ENCODE assay signal across 24 mouse cellular contexts in genomic region chr11:67043007-67043406, GRCm38 (mm10). TPM values are rescaled to one million over a fixed set of nuclear protein-coding genes. Genes with fewer than 3 reads are reported as not detected.
DNase-seq lines count a peak whose midpoint lies in the region; ATAC-seq and TF ChIP-seq lines count a peak whose summit lies in the region.
"Had no signal": no experiment of that assay in that cellular context is flagged by ENCODE, and none has a peak within 500 bp of the region (broad histone marks: within the 10 kb centered on the region; RNA-seq: fewer than 3 reads in every experiment).

No protein-coding gene starts in this region.

- H3K4me1 ChIP-seq in MEL (ENCODE audit: control insufficient read depth in 1 of 2, insufficient read depth in 2 of 2, low read length in 2 of 2), result no peaks in the 10 kb centered on the region
- H3K4me1 ChIP-seq in liver, embryonic 12.5 days, result peaks cover 13% of the 10 kb centered on the region; the same call in 1 of the 2 replicates
- H3K4me1 ChIP-seq in hindbrain, embryonic 12.5 days, result no peaks in the 10 kb centered on the region
- H3K4me1 ChIP-seq: kidney, embryonic 15.5 days; limb, embryonic 12.5 days had no signal

- no peak overlapping the region for H3K27ac ChIP-seq in MEL (ENCODE audit: control insufficient read depth, low read depth, low read length)
- no peak overlapping the region for H3K27ac ChIP-seq in liver, embryonic 12.5 days
- H3K27ac ChIP-seq in hindbrain, embryonic 12.5 days, result no peak overlapping the region
- H3K27ac ChIP-seq: embryonic facial prominence, embryonic 10.5 days; heart, embryonic 13.5 days; hindbrain, embryonic 14.5 days; kidney, embryonic 15.5 days; limb, embryonic 12.5 days had no signal

- no peak for TF ChIP-seq CTCF in MEL (IDR thresholded peaks at IDR 0.05 in 2 of 3, conservative IDR thresholded peaks at IDR 0.05 in 1 of 3; ENCODE audit: control insufficient read depth in 1 of 3, insufficient read depth in 1 of 3, low read depth in 2 of 3, low read length in 3 of 3, poor library complexity in 1 of 3, severe bottlenecking in 1 of 3)

- peaks cover 1% of the 10 kb centered on the region; the same call in 1 of the 2 replicates for H3K79me2 ChIP-seq in MEL (ENCODE audit: control insufficient read depth, insufficient read depth, low read length, poor library complexity)

- H3K36me3 ChIP-seq in MEL (ENCODE audit: control insufficient read depth in 1 of 2, insufficient read depth in 2 of 2, low read length in 2 of 2), result peaks cover 0 to 4% of the 10 kb centered on the region in 2 experiments; a peak in 2 of 4 replicates
- H3K36me3 ChIP-seq in liver, embryonic 12.5 days, result peaks cover 40% of the 10 kb centered on the region
- peaks cover 49% of the 10 kb centered on the region for H3K36me3 ChIP-seq in hindbrain, embryonic 12.5 days

- TF ChIP-seq EP300 in MEL (IDR thresholded peaks at IDR 0.05; ENCODE audit: low read depth in 1 of 2, low read length in 2 of 2), result no peak

- peak; percentile 25 for DNase-seq in retina, postnatal 1 day
- no peak for DNase-seq in retina, embryonic 14.5 days (ENCODE audit: low spot score)
- peak; percentile 30 for DNase-seq in MEL (ENCODE audit: low read depth, low spot score)
- no peak for DNase-seq in frontal cortex, postnatal 10 days (ENCODE audit: low spot score in 2 of 2)
- DNase-seq in T-cell, adult 2 months (ENCODE audit: low spot score), result no peak
- DNase-seq: adrenal gland, postnatal 25 days; cerebellum, adult 11 months; cerebellum, postnatal 14 days; gastrocnemius, postnatal 10 days; heart, adult 18-20 months; kidney, postnatal 4 days; lung, adult 18-20 months; thymus, adult 18-20 months had no signal

- no peak overlapping the region for H3K4me2 ChIP-seq in liver, embryonic 12.5 days
- H3K4me2 ChIP-seq in hindbrain, embryonic 12.5 days (replicated peaks), result no peak overlapping the region
- H3K4me2 ChIP-seq: heart, embryonic 13.5 days; hindbrain, embryonic 14.5 days; kidney, embryonic 15.5 days; limb, embryonic 12.5 days had no signal

- H3K9ac ChIP-seq in MEL (ENCODE audit: control insufficient read depth, low read depth, low read length, poor library complexity, severe bottlenecking), result no peak overlapping the region
- no peak overlapping the region for H3K9ac ChIP-seq in liver, embryonic 12.5 days
- H3K9ac ChIP-seq in hindbrain, embryonic 12.5 days, result no peak overlapping the region
- H3K9ac ChIP-seq: heart, embryonic 13.5 days; hindbrain, embryonic 14.5 days; kidney, embryonic 15.5 days; limb, embryonic 12.5 days had no signal

- H3K4me3 ChIP-seq in MEL (ENCODE audit: control insufficient read depth in 1 of 2, insufficient read depth in 1 of 2, low read depth in 2 of 2, low read length in 2 of 2), result no peak overlapping the region
- no peak overlapping the region for H3K4me3 ChIP-seq in liver, embryonic 12.5 days
- no peak overlapping the region for H3K4me3 ChIP-seq in hindbrain, embryonic 12.5 days
- H3K4me3 ChIP-seq: embryonic facial prominence, embryonic 10.5 days; heart, embryonic 13.5 days; kidney, embryonic 15.5 days; limb, embryonic 12.5 days; megakaryocyte, embryonic 14.5 days had no signal

- TF ChIP-seq RAD21 in MEL (IDR thresholded peaks at IDR 0.05; ENCODE audit: low read depth, low read length), result no peak

- no peak for TF ChIP-seq POLR2A in MEL (IDR thresholded peaks at IDR 0.05; ENCODE audit: control insufficient read depth in 1 of 2, insufficient read depth in 1 of 2, low read depth in 1 of 2, low read length in 2 of 2, poor library complexity in 1 of 2)

- WGBS in liver, embryonic 12.5 days (ENCODE audit: insufficient replicate concordance), result 44% methylated on average over 8 of the region's 8 CpGs
- 34% methylated on average over 8 of the region's 8 CpGs for WGBS in hindbrain, embryonic 12.5 days

- no peaks in the 10 kb centered on the region for H3K9me3 ChIP-seq in MEL (replicated peaks; ENCODE audit: insufficient read depth, low read length)
- H3K9me3 ChIP-seq in liver, embryonic 12.5 days (replicated peaks), result no peaks in the 10 kb centered on the region
- no peaks in the 10 kb centered on the region for H3K9me3 ChIP-seq in hindbrain, embryonic 12.5 days (replicated peaks)
- H3K9me3 ChIP-seq: embryonic facial prominence, embryonic 10.5 days; heart, embryonic 13.5 days; kidney, embryonic 15.5 days; limb, embryonic 12.5 days; megakaryocyte, embryonic 14.5 days had no signal

- H3K27me3 ChIP-seq in MEL (ENCODE audit: control insufficient read depth in 1 of 2, insufficient read depth in 2 of 2, low read length in 2 of 2), result no peaks in the 10 kb centered on the region
- no peaks in the 10 kb centered on the region for H3K27me3 ChIP-seq in liver, embryonic 12.5 days (replicated peaks)
- no peaks in the 10 kb centered on the region for H3K27me3 ChIP-seq in hindbrain, embryonic 12.5 days
- H3K27me3 ChIP-seq: heart, embryonic 13.5 days; kidney, embryonic 15.5 days; limb, embryonic 12.5 days; megakaryocyte, embryonic 14.5 days had no signal

- peak; percentile 61 for ATAC-seq in liver, embryonic 12.5 days
- no peak for ATAC-seq in hindbrain, embryonic 12.5 days (ENCODE audit: low FRiP score)
- ATAC-seq: activated CD4-positive, CD25-positive, alpha-beta regulatory T cell, adult 4 months; midbrain, embryonic 16.5 days had no signal

TF ChIP-seq in MEL, 35 proteins besides CTCF, POLR2A, EP300 and RAD21:
- TF ChIP-seq ELF1 (IDR thresholded peaks at IDR 0.05; ENCODE audit: low read depth, low read length) (no peak), MAX (IDR thresholded peaks at IDR 0.05; ENCODE audit: low read length) (no peak), BHLHE40 (IDR thresholded peaks at IDR 0.05; ENCODE audit: borderline replicate concordance, low read depth, low read length) (no peak), SMC3 (IDR thresholded peaks at IDR 0.05; ENCODE audit: low read depth, low read length) (no peak), MYC (IDR thresholded peaks at IDR 0.05; ENCODE audit: low read depth, low read length) (no peak), KAT2A (conservative IDR thresholded peaks at IDR 0.05; ENCODE audit: low read depth, low read length) (no peak), E2F4 (IDR thresholded peaks at IDR 0.05; ENCODE audit: borderline replicate concordance, low read depth, low read length) (no peak), RCOR1 (IDR thresholded peaks at IDR 0.05; ENCODE audit: low read depth, low read length) (no peak), CHD1 (IDR thresholded peaks at IDR 0.05; ENCODE audit: low read depth, low read length) (no peak)

RNA-seq across cellular contexts. Expression of gene Adprm, which starts 9.4 kb away (rescaled TPM):
- 23.0 and 27.8 TPM in 2 replicates for total RNA-seq in MEL (2012; rRNA removed)
- polyA plus RNA-seq in MEL (2012; ENCODE audit: insufficient read depth in 1 of 2, insufficient read length in 2 of 2, low read depth in 1 of 2, low replicate concordance in 2 of 2, missing spikeins in 1 of 2), result 100 to 1,000 TPM in 1 of 2 experiments, 10 to 100 TPM in 1; 19.7 to 531 TPM
- polyA plus RNA-seq in liver, embryonic 12.5 days (2016; fragmentation: Nextera tagmentation; extraction: Ambion mirVana), result 11.9 and 14.5 TPM in 2 replicates
- polyA plus RNA-seq in hindbrain, embryonic 12.5 days (2016; fragmentation: Nextera tagmentation; extraction: Ambion mirVana), result 37.8 and 39.6 TPM in 2 replicates

RNA-seq across cellular contexts. Expression of gene Sco1, which starts 9.5 kb away (rescaled TPM):
- total RNA-seq in MEL (2012; rRNA removed), result 29.8 and 32.9 TPM in 2 replicates
- polyA plus RNA-seq in MEL (2012; ENCODE audit: insufficient read depth in 1 of 2, insufficient read length in 2 of 2, low read depth in 1 of 2, low replicate concordance in 2 of 2, missing spikeins in 1 of 2), result 10 to 100 TPM in 1 of 2 experiments, not detected in 1; 14.1 TPM
- polyA plus RNA-seq in liver, embryonic 12.5 days (2016; fragmentation: Nextera tagmentation; extraction: Ambion mirVana), result 12.8 and 13.4 TPM in 2 replicates
- 18.2 and 18.9 TPM in 2 replicates for polyA plus RNA-seq in hindbrain, embryonic 12.5 days (2016; fragmentation: Nextera tagmentation; extraction: Ambion mirVana)

RNA-seq across cellular contexts. Expression of gene Tmem220, which starts 18.1 kb away (rescaled TPM):
- total RNA-seq in MEL (2012; rRNA removed), result 0.23 and 0.35 TPM in 2 replicates
- under 1 TPM in 1 of 2 experiments, not detected in 1; 0.99 TPM for polyA plus RNA-seq in MEL (2012; ENCODE audit: insufficient read depth in 1 of 2, insufficient read length in 2 of 2, low read depth in 1 of 2, low replicate concordance in 2 of 2, missing spikeins in 1 of 2)
- 0.93 and 1.2 TPM in 2 replicates for polyA plus RNA-seq in liver, embryonic 12.5 days (2016; fragmentation: Nextera tagmentation; extraction: Ambion mirVana)
- 0.43 and 1.2 TPM in 2 replicates for polyA plus RNA-seq in hindbrain, embryonic 12.5 days (2016; fragmentation: Nextera tagmentation; extraction: Ambion mirVana)

RNA-seq across cellular contexts. Expression of gene Myh3, which starts 35.1 kb away (rescaled TPM):
- total RNA-seq in MEL (2012; rRNA removed), result 0.81 and 1.5 TPM in 2 replicates
- polyA plus RNA-seq in MEL (2012; ENCODE audit: insufficient read depth in 1 of 2, insufficient read length in 2 of 2, low read depth in 1 of 2, low replicate concordance in 2 of 2, missing spikeins in 1 of 2), result 1 to 10 TPM in 1 of 2 experiments, not detected in 1; 1.7 TPM
- 0.58 and 1.4 TPM in 2 replicates for polyA plus RNA-seq in liver, embryonic 12.5 days (2016; fragmentation: Nextera tagmentation; extraction: Ambion mirVana)
- 4.3 and 26.2 TPM in 2 replicates for polyA plus RNA-seq in hindbrain, embryonic 12.5 days (2016; fragmentation: Nextera tagmentation; extraction: Ambion mirVana)
- total RNA-seq: adrenal gland, postnatal 25 days; heart, postnatal 25 days had no signal

Comparison
In these comparisons a context has a peak if more than half of its experiments do, and no peak if none do; other contexts are left out.
1. DNase-seq: peak in retina, postnatal 1 day (single experiment) and MEL (single experiment); none in retina, embryonic 14.5 days (single experiment), frontal cortex, postnatal 10 days (0 of 2) and T-cell, adult 2 months (single experiment).